Mouse (Mus musculus) brain, embryonic 14.5 days (tissue): Measurements from ENCODE around the gene Adcyap1r1.

Experiments
- CTCF ChIP-seq: fragments of 200-500 bp; IDR thresholded peaks from 2 replicates; pipeline ENCODE4 v1.5.1; 2012; ENCODE audit warnings: inconsistent platforms, mild to moderate bottlenecking, moderate library complexity, borderline replicate concordance; ENCODE audit not compliant: insufficient read depth, insufficient read length; ENCODE audit errors: extremely low read depth
- POLR2A ChIP-seq: fragments of 200-500 bp; IDR thresholded peaks from 2 replicates; pipeline ENCODE4 v1.6.1; 2012; ENCODE audit warnings: mild to moderate bottlenecking, inconsistent platforms, borderline replicate concordance; ENCODE audit not compliant: poor library complexity, insufficient read depth, insufficient read length, severe bottlenecking; ENCODE audit errors: extremely low read depth

- TF ChIP-seq CTCF, result no peak
- TF ChIP-seq POLR2A, result no peak
These were observed 84.7 kb downstream of the Adcyap1r1 start for GRCm38 (mm10) chr6:55536469-55536868.
